8 mouse cellular contexts compared by ENCODE assay signal in genomic region chr1:86154824-86155164, GRCm38 (mm10). TPM values are rescaled to one million over a fixed set of nuclear protein-coding genes. Genes with fewer than 3 reads are reported as not detected.
DNase-seq lines count a peak whose midpoint lies in the region; ATAC-seq lines count a peak whose summit lies in the region.

No protein-coding gene starts in this region.

- no peak for DNase-seq in kidney, postnatal 4 days
- DNase-seq in embryonic facial prominence, embryonic 10.5 days (ENCODE audit: low spot score): no peak
- no peak for DNase-seq in midbrain, embryonic 14.5 days
- DNase-seq in thymus, adult 18-20 months: no peak
- no peak for DNase-seq in cerebellum, postnatal 10 days
- DNase-seq in adrenal gland, postnatal 14 days: no peak

- no peaks in the 10 kb centered on the region for H3K9me3 ChIP-seq in kidney, embryonic 16.5 days (ENCODE audit: low read length)
- H3K9me3 ChIP-seq in embryonic facial prominence, embryonic 10.5 days: no peaks in the 10 kb centered on the region
- H3K9me3 ChIP-seq in hindbrain, embryonic 15.5 days: no peaks in the 10 kb centered on the region
- H3K9me3 ChIP-seq in midbrain, embryonic 14.5 days (ENCODE audit: control insufficient read depth, low read length): no peaks in the 10 kb centered on the region

- peaks cover 7% of the 10 kb centered on the region for H3K4me1 ChIP-seq in kidney, embryonic 16.5 days (ENCODE audit: insufficient read depth, low read length)
- peaks cover 20% of the 10 kb centered on the region for H3K4me1 ChIP-seq in embryonic facial prominence, embryonic 10.5 days
- peaks cover 21% of the 10 kb centered on the region for H3K4me1 ChIP-seq in hindbrain, embryonic 15.5 days (replicated peaks)
- peaks cover 12% of the 10 kb centered on the region for H3K4me1 ChIP-seq in midbrain, embryonic 14.5 days (ENCODE audit: control insufficient read depth, insufficient read depth, low read length)

- peak overlapping the region; percentile 77 for H3K4me3 ChIP-seq in kidney, embryonic 16.5 days (ENCODE audit: low read length)
- peak overlapping the region; percentile 92 for H3K4me3 ChIP-seq in embryonic facial prominence, embryonic 10.5 days
- H3K4me3 ChIP-seq in hindbrain, embryonic 15.5 days: peak overlapping the region; percentile 94
- H3K4me3 ChIP-seq in midbrain, embryonic 14.5 days (replicated peaks; ENCODE audit: low read depth, low read length): peak overlapping the region; percentile 78

- 0 out of 2 replicates have a peak, but pooled peaks cover 8% of the 10 kb centered on the region for H3K36me3 ChIP-seq in kidney, embryonic 16.5 days (ENCODE audit: insufficient read depth, low read length)
- peaks cover 12% of the 10 kb centered on the region for H3K36me3 ChIP-seq in embryonic facial prominence, embryonic 10.5 days (replicated peaks)
- peaks cover 13% of the 10 kb centered on the region; the same call in 1 of the 2 replicates for H3K36me3 ChIP-seq in hindbrain, embryonic 15.5 days
- peaks cover 18% of the 10 kb centered on the region for H3K36me3 ChIP-seq in midbrain, embryonic 14.5 days (ENCODE audit: control insufficient read depth, insufficient read depth, low read length)

- no peak overlapping the region for H3K27ac ChIP-seq in kidney, embryonic 16.5 days (ENCODE audit: low read length)
- peak overlapping the region; percentile 87 for H3K27ac ChIP-seq in embryonic facial prominence, embryonic 10.5 days (replicated peaks)
- peak overlapping the region; percentile 77 for H3K27ac ChIP-seq in hindbrain, embryonic 15.5 days (replicated peaks)
- H3K27ac ChIP-seq in midbrain, embryonic 14.5 days (replicated peaks; ENCODE audit: low read depth, low read length): peak overlapping the region; percentile 63

- no peaks in the 10 kb centered on the region for H3K27me3 ChIP-seq in kidney, embryonic 16.5 days (ENCODE audit: insufficient read depth, low read length)
- H3K27me3 ChIP-seq in embryonic facial prominence, embryonic 10.5 days (replicated peaks; ENCODE audit: low read depth, poor library complexity, severe bottlenecking): no peaks in the 10 kb centered on the region
- H3K27me3 ChIP-seq in hindbrain, embryonic 15.5 days: no peaks in the 10 kb centered on the region
- H3K27me3 ChIP-seq in midbrain, embryonic 14.5 days (ENCODE audit: control insufficient read depth, insufficient read depth, low read length): no peaks in the 10 kb centered on the region

- ATAC-seq in kidney, embryonic 16.5 days (ENCODE audit: low FRiP score, low TSS enrichment): no peak
- ATAC-seq in hindbrain, embryonic 15.5 days (ENCODE audit: low FRiP score, low read depth): no peak
- no peak for ATAC-seq in midbrain, embryonic 14.5 days (ENCODE audit: low FRiP score, low TSS enrichment)

- WGBS in kidney, embryonic 16.5 days: 0% methylated on average over 18 of the region's 18 CpGs
- WGBS in embryonic facial prominence, embryonic 10.5 days: 0% methylated on average over 18 of the region's 18 CpGs
- WGBS in hindbrain, embryonic 15.5 days: 0% methylated on average over 18 of the region's 18 CpGs
- 0% methylated on average over 18 of the region's 18 CpGs for WGBS in midbrain, embryonic 14.5 days

- H3K9ac ChIP-seq in kidney, embryonic 16.5 days (replicated peaks; ENCODE audit: low read length): peak overlapping the region; percentile 75
- peak overlapping the region; percentile 82 for H3K9ac ChIP-seq in hindbrain, embryonic 15.5 days
- peak overlapping the region; percentile 72 for H3K9ac ChIP-seq in midbrain, embryonic 14.5 days (replicated peaks; ENCODE audit: low read length)

- H3K4me2 ChIP-seq in kidney, embryonic 16.5 days (replicated peaks; ENCODE audit: low read depth, low read length): peak overlapping the region; percentile 67
- H3K4me2 ChIP-seq in hindbrain, embryonic 15.5 days: peak overlapping the region; percentile 75
- peak overlapping the region; percentile 63 for H3K4me2 ChIP-seq in midbrain, embryonic 14.5 days (ENCODE audit: low read length)

RNA-seq across cellular contexts. Expression of gene Armc9, which starts 0.2 kb away (rescaled TPM):
- 26.2 and 28.1 TPM in 2 replicates for polyA plus RNA-seq in kidney, embryonic 16.5 days (2015; fragmentation: Nextera tagmentation; extraction: Ambion mirVana)
- 35.8 and 37.6 TPM in 2 replicates for polyA plus RNA-seq in embryonic facial prominence, embryonic 10.5 days (2016; fragmentation: Nextera tagmentation; extraction: Ambion mirVana)
- 32.6 and 35.8 TPM in 2 replicates for polyA plus RNA-seq in hindbrain, embryonic 15.5 days (2015; fragmentation: Nextera tagmentation; extraction: Ambion mirVana)
- polyA plus RNA-seq in midbrain, embryonic 14.5 days (2014; fragmentation: Nextera tagmentation; extraction: Ambion mirVana): 29.1 and 37.8 TPM in 2 replicates
- 8.3 and 10.6 TPM in 2 replicates for total RNA-seq in adrenal gland, postnatal 14 days (2021)

RNA-seq across cellular contexts. Expression of gene Gm21972, which starts 21.4 kb away (rescaled TPM):
- not detected in 2 replicates for polyA plus RNA-seq in kidney, embryonic 16.5 days (2015; fragmentation: Nextera tagmentation; extraction: Ambion mirVana)
- 0.44 TPM in 1 of 2 replicates, not detected in the other for polyA plus RNA-seq in embryonic facial prominence, embryonic 10.5 days (2016; fragmentation: Nextera tagmentation; extraction: Ambion mirVana)
- polyA plus RNA-seq in hindbrain, embryonic 15.5 days (2015; fragmentation: Nextera tagmentation; extraction: Ambion mirVana): 0.39 and 0.61 TPM in 2 replicates
- polyA plus RNA-seq in midbrain, embryonic 14.5 days (2014; fragmentation: Nextera tagmentation; extraction: Ambion mirVana): 0.50 and 0.62 TPM in 2 replicates
- total RNA-seq in adrenal gland, postnatal 14 days (2021): 1.4 and 3.3 TPM in 2 replicates

RNA-seq across cellular contexts. Expression of gene Htr2b, which starts 43.0 kb away (rescaled TPM):
- polyA plus RNA-seq in kidney, embryonic 16.5 days (2015; fragmentation: Nextera tagmentation; extraction: Ambion mirVana): 0.60 and 1.2 TPM in 2 replicates
- polyA plus RNA-seq in embryonic facial prominence, embryonic 10.5 days (2016; fragmentation: Nextera tagmentation; extraction: Ambion mirVana): 0.18 and 0.71 TPM in 2 replicates
- polyA plus RNA-seq in hindbrain, embryonic 15.5 days (2015; fragmentation: Nextera tagmentation; extraction: Ambion mirVana): 0.10 and 0.75 TPM in 2 replicates
- 0.24 and 0.59 TPM in 2 replicates for polyA plus RNA-seq in midbrain, embryonic 14.5 days (2014; fragmentation: Nextera tagmentation; extraction: Ambion mirVana)
- total RNA-seq in adrenal gland, postnatal 14 days (2021): not detected in 2 replicates
